Mouse (Mus musculus) C2C12 (cell line): ENCODE measurements around the gene Clmp.

Experiments used
- CTCF ChIP-seq: IDR thresholded peaks from one replicate; pipeline ENCODE4 v1.5.1; 2011; ENCODE audit not compliant: control insufficient read depth, insufficient read depth, insufficient read length
- USF1 ChIP-seq: IDR thresholded peaks from one replicate; pipeline ENCODE4 v1.6.1; 2011; ENCODE audit warnings: low read depth, mild to moderate bottlenecking, control low read depth, moderate library complexity

DNA sequence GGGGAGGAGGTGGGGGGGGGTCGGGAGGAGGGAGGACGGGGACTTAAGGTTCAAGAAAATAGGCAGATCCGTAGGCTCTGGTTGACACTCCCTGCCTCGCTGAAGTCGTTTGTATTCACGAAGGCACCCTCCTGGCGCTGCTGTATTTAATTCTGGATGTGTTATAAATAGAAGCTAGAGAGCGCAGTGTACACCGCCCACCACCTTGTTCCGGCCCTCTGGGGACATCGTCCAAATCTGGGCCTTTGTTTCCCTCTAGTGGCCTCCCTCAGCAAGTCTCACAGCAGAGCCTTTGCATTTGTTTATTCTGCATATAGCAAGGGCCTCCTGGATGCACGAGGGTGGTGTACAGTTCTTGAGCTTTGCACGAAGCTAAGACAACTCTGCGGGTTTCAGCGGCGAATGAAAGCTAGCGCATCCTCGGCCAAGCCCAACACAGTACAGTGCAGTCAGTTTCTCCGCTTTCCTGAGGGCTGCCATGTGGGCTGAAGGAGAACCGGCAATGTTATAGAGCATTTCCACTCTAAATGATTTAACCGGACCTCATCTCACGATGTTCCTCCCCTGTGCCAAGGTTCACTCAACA is 72.0 kb downstream of the Clmp start:
- TF ChIP-seq CTCF (no peak), USF1 (no peak)
